Mouse (Mus musculus) small intestine, adult 2 months (tissue): ENCODE measurements around the gene Uvrag.

Experiments
- CTCF ChIP-seq: fragments of 200-500 bp; IDR thresholded peaks from 2 replicates; pipeline ENCODE4 v1.5.1; 2012; ENCODE audit warnings: low read depth, mild to moderate bottlenecking, control low read depth, inconsistent platforms, low read length, moderate library complexity, mixed read lengths; ENCODE audit not compliant: insufficient replicate concordance, insufficient read length; ENCODE audit errors: extremely low read depth
- POLR2A ChIP-seq: fragments of 200-500 bp; IDR thresholded peaks from 2 replicates; pipeline ENCODE4 v1.6.1; 2012; ENCODE audit warnings: low read depth, mild to moderate bottlenecking, control low read depth, inconsistent platforms, low read length, moderate library complexity

- TF ChIP-seq CTCF (no peak), POLR2A (no peak)
These were observed 104.7 kb downstream of the Uvrag start for GRCm38 (mm10) chr7:99036284-99036683.
